Mouse (Mus musculus): ENCODE measurements around the gene Csgalnact2. TPM values are rescaled to one million over a fixed set of nuclear protein-coding genes. Genes with fewer than 3 reads are reported as not detected.

Gene Csgalnact2
- polyA plus RNA-seq (2015; fragmentation: Nextera tagmentation; extraction: Ambion mirVana): 13.7 and 13.9 TPM in 2 replicates

DNA sequence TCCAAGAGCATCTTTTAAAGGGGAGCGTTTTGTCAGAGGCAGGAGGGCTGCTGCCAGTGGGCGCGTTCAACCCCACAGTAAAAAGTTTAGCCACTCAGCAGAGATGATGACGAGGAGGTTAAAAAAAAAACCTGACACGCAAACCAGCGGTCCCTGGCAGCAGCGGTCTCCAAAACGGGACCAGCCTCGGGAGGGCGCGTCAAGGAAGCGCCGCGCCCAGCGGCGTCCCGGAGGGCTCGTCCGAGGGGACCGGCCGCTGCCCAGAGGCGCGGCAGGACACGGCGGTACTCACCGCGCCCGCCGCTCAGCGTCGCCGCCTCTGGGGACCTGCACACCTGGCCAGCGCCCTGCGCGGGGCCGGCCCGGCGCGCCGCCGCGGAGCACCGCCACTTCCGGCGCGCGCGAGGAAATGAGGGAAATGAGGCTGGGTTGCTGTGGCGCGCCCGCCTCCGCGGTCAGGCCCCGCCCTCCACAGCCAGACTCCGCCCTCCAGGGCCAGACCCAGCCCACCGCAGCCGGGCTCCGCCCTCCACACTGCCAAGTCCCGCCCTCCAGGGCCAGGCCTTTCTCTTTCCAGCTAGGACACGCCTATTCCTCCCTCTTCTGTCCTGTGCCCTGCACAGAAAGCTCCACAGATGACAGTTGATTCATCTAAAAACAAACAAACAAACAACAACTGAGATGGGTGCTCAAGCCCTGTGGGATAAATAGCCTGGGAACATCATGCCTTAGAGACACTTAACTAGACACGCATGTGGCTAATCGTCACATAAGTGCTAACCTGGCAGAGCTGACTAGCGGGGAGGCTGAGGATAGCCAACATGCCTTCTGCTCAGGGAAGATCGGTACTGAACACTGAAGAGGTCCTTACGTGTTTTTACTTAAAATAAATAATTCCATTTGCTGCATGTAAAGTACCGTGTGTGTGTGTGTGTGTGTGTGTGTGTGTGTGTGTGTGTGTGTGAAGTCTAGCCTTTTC is at the start of gene Csgalnact2:
TSS of gene Csgalnact2 (minus strand) at position 410 of the 979 bp plus-strand sequence.
- 7% methylated on average over 57 of the region's 66 CpGs for WGBS
- Histone ChIP-seq H3K27ac (peak within 1 kb of the TSS; percentile 72; the same call in 1 of the 2 replicates), H3K4me1 (0 out of 2 replicates have a peak, but pooled peaks cover 3% of the 10 kb centered on the region), H3K27me3 (replicated peaks) (no peaks in the 10 kb centered on the region), H3K36me3 (no peaks in the 10 kb centered on the region), H3K4me3 (replicated peaks) (peak within 1 kb of the TSS; percentile 76), H3K4me2 (peak within 1 kb of the TSS; percentile 69), H3K9me3 (no peaks in the 10 kb centered on the region), H3K9ac (peak within 1 kb of the TSS; percentile 84)
- ATAC-seq (ENCODE audit: insufficient read depth, low FRiP score, low read depth): peak; percentile 100

DNA sequence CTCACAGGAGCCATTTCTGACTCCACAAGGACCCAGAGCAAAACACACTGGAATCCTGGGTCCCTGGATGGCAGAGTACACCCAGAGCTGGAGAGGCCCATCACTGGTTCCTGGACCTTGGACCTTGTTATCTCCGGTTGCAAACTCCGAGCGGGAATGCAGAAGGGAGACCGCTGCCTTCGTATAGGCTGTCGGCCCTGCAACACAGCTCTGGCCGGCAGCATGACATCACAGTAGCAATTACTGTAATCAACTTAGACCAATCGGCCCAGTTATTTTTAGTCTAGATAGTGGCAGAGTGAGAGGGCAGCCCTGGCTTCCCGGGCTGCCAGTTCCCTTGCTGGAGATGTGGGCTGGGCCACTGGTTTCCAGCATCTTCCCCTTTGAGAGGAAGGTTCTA is 49.7 kb upstream of the Csgalnact2 start:
- no peak overlapping the region for H3K4me2 ChIP-seq
- ATAC-seq (ENCODE audit: insufficient read depth, low FRiP score, low read depth): no peak; the same call in 1 of the 2 replicates
- H3K36me3 ChIP-seq: no peaks in the 10 kb centered on the region
- H3K4me1 ChIP-seq: no peaks in the 10 kb centered on the region
- peaks cover 4% of the 10 kb centered on the region for H3K27me3 ChIP-seq (replicated peaks)
- no peaks in the 10 kb centered on the region for H3K9me3 ChIP-seq
- H3K9ac ChIP-seq: no peak overlapping the region
- H3K27ac ChIP-seq: no peak overlapping the region
- WGBS: 59% methylated on average over 9 of the region's 9 CpGs
- no peak overlapping the region for H3K4me3 ChIP-seq (replicated peaks)

DNA sequence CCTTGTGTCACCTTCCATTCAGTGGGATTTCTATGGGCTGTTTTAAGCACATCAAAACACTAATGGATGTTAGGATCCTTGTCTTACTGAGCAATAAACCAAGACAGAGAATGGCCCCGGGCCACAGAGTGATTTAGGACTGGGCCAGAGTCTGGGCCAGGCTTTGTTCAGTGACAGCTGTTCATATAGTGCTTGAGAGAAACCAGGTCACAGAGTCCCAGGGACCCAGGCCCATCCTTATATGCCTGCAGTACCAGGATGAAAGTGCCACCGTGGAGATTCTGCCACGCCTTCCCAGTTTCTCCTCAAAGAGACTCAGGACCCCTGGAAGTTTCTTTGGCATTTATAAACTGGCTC is 48.3 kb upstream of the Csgalnact2 start:
- 63% methylated on average over 3 of the region's 3 CpGs for WGBS
- Histone ChIP-seq H3K27ac (no peak overlapping the region), H3K9ac (no peak overlapping the region), H3K36me3 (no peaks in the 10 kb centered on the region), H3K9me3 (no peaks in the 10 kb centered on the region), H3K4me1 (no peaks in the 10 kb centered on the region), H3K27me3 (replicated peaks) (no peaks in the 10 kb centered on the region), H3K4me2 (no peak overlapping the region), H3K4me3 (replicated peaks) (no peak overlapping the region)
- ATAC-seq (ENCODE audit: insufficient read depth, low FRiP score, low read depth): no peak

DNA sequence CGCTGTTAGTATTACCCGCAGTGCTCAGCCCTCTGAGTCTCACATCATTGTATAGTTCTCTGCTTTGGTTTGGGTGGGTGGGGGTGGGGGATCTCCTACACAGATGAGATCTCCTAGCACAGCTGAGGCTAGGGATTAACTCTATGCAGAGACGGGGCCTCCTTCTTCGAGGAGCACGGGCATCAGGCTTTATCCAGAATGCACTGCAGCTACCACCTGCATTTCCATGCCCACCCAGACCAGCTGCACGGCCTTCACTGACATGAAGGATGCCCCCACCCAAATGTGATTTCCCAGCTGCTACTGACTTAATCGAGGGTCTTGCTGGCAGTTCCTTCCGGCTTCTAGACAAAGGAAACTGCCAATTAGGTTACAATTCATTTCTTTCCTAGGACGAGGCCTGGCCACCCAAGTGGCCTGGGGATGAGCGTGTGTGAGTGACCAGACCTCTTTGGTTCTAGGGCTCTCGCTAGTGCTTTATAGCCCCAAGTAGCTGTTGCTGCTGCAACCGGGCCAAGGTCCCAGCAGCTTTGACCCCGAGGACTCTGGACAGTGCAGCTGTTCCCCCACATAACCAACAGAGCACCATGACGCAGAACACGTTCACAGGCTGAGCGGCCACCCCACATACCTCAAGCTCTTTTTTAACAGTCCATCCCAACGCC is 47.8 kb upstream of the Csgalnact2 start:
- Histone ChIP-seq H3K27ac (no peak overlapping the region), H3K27me3 (replicated peaks) (no peaks in the 10 kb centered on the region), H3K36me3 (no peaks in the 10 kb centered on the region), H3K4me3 (replicated peaks) (no peak overlapping the region), H3K9ac (no peak overlapping the region), H3K4me1 (no peaks in the 10 kb centered on the region), H3K9me3 (no peaks in the 10 kb centered on the region), H3K4me2 (no peak overlapping the region)
- ATAC-seq (ENCODE audit: insufficient read depth, low FRiP score, low read depth): no peak
- WGBS: 65% methylated on average over 17 of the region's 17 CpGs

DNA sequence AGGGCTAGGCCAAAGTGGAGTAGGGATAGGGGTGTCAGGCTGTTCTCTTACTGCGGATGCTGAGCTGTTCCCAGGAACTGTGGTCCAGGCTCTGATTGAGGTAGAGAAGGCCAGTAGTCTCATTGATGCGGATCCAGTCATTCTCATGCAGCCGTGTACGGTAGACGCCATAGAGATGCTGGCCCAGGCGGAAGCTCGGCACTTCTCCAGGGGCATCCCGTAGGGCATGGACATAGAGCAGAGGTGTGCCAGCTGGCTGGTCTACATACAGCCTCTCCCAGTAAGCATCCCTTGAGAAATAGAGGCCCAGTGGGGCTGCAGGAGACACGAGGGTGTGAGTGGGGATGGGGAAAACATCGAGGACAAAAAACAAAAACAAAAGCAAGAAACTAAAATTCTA is 45.2 kb upstream of the Csgalnact2 start:
- H3K27ac ChIP-seq: no peak overlapping the region
- H3K4me3 ChIP-seq (replicated peaks): no peak overlapping the region
- H3K4me1 ChIP-seq: peaks cover 4% of the 10 kb centered on the region; the same call in 1 of the 2 replicates
- H3K36me3 ChIP-seq: no peaks in the 10 kb centered on the region
- H3K27me3 ChIP-seq (replicated peaks): no peaks in the 10 kb centered on the region
- no peak overlapping the region for H3K4me2 ChIP-seq
- H3K9me3 ChIP-seq: no peaks in the 10 kb centered on the region
- no peak overlapping the region for H3K9ac ChIP-seq
- 89% methylated on average over 10 of the region's 10 CpGs for WGBS
- no peak for ATAC-seq (ENCODE audit: insufficient read depth, low FRiP score, low read depth)

DNA sequence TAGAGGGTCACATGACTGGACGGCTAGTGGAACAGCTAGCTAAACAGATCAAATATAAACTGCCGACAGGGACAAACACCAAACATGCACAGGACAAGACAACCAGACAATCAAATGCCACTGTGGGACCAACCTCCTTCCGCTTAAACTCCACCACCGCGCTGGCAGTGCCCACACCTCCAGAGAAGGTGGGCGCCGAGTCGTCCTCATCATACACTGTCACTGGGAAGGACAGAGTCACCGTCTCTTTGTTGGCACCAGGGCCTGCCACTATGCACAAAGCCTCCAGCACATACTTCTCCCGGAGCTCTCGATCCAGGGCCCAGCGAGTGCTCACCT is 41.1 kb upstream of the Csgalnact2 start:
- Histone ChIP-seq H3K9ac (no peak overlapping the region), H3K9me3 (no peaks in the 10 kb centered on the region), H3K4me2 (no peak overlapping the region), H3K36me3 (no peaks in the 10 kb centered on the region), H3K4me3 (replicated peaks) (no peak overlapping the region), H3K27ac (no peak overlapping the region), H3K27me3 (replicated peaks) (no peaks in the 10 kb centered on the region), H3K4me1 (peaks cover 4% of the 10 kb centered on the region; the same call in 1 of the 2 replicates)
- 74% methylated on average over 12 of the region's 12 CpGs for WGBS
- ATAC-seq (ENCODE audit: insufficient read depth, low FRiP score, low read depth): no peak; the same call in 1 of the 2 replicates

DNA sequence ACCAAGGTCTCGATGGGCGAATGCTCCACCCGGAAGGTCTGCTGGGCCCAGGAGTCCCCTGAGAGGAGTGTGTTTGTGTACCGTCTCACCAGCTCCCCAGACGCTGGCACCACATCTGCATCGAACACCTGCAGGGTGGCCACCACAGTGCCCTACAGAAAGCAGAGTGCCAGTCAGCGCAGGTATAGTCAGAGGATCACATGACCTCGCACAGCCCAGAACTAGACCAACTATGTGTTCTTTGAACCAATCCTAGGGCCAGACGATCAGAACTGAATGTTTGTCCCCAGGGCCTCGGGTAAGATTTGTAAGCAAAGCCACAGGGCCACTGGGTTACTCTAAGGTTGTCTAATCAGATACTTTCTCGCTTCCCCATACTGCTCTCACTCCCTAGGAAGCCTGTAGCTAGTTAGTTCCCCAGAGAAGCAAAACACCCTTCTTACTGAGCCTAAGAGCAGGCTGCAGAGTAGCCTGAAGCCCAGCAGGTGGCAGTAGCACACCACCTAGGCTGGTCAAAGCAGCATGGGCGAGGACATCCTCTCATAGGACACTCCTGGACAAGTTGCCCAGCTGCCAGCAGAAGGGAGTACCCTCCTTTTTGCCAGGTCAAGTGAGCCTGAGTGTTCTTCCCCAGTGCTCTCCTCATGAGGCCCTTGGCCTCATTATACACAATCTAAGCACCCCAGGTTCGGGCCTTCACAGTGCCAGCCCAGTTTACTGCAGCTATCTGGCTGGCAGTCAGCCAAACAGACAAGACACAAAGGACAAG is 40.6 kb upstream of the Csgalnact2 start:
- Histone ChIP-seq H3K4me1 (peaks cover 4% of the 10 kb centered on the region; the same call in 1 of the 2 replicates), H3K36me3 (no peaks in the 10 kb centered on the region), H3K4me3 (replicated peaks) (no peak overlapping the region), H3K27ac (no peak overlapping the region), H3K9ac (no peak overlapping the region), H3K9me3 (no peaks in the 10 kb centered on the region), H3K27me3 (replicated peaks) (no peaks in the 10 kb centered on the region), H3K4me2 (no peak overlapping the region)
- ATAC-seq (ENCODE audit: insufficient read depth, low FRiP score, low read depth): peak; percentile 54
- WGBS: 59% methylated on average over 13 of the region's 13 CpGs

DNA sequence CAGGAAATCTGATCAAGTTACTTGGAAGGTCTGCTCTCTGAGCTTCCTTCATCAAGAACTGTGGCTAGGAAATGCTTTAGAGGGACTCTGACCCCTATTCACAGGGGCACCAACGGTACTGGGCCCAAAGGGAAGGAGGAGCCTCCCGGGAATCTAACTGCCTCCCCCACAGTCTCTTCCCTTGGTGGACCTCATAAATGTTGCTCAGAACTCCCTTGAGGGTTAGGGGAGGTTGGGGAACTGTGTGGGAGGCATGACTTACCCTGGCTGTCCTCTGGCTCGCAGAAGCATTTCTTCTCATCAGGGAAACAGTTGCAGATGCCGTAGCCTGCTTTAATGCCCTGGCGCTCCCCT is 35.0 kb upstream of the Csgalnact2 start:
- no peak overlapping the region for H3K27ac ChIP-seq
- ATAC-seq (ENCODE audit: insufficient read depth, low FRiP score, low read depth): no peak
- H3K9me3 ChIP-seq: no peaks in the 10 kb centered on the region
- no peak overlapping the region for H3K4me2 ChIP-seq
- whole genome bisulfite sequencing: 76% methylated on average over 5 of the region's 5 CpGs
- no peaks in the 10 kb centered on the region for H3K4me1 ChIP-seq
- no peaks in the 10 kb centered on the region for H3K36me3 ChIP-seq
- H3K9ac ChIP-seq: no peak overlapping the region
- H3K27me3 ChIP-seq (replicated peaks): no peaks in the 10 kb centered on the region
- H3K4me3 ChIP-seq (replicated peaks): no peak overlapping the region

DNA sequence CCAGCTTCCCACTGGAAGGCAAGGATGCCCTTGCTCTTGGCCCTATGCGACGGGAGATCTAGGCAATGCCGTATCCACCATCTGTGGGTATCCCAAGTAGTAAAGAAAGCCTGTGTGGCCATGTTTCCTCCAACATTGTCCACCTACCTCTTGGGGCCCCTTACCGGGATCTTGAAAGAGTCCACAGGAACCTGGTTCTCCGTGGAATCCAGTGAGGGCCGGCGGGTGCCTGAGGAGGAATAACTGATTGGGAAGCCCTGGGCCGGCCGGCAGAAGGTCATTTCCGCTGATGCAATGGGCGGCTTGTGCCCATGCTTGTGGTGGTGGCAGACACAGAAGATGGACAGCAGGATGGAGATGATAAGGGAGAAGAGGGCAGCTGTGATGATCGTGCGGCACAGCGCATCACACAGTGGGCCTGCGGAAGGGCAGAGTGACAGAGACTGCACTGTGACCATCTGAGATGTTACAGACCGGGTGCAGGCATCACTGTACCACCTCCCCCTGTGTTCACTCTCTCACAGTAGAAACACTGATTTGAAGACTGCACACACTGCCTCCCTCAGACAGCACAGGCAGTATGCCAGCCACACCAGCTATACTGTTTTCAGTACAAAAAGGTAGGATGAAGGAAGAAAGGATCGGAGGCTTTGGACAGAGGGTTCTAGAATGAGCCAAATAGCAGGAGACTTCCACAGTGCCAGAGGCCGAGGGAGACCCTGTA is 34.5 kb upstream of the Csgalnact2 start:
- no peak for ATAC-seq (ENCODE audit: insufficient read depth, low FRiP score, low read depth)
- Histone ChIP-seq H3K4me3 (replicated peaks) (no peak overlapping the region), H3K4me2 (no peak overlapping the region), H3K36me3 (no peaks in the 10 kb centered on the region), H3K4me1 (no peaks in the 10 kb centered on the region), H3K9ac (no peak overlapping the region), H3K27me3 (replicated peaks) (no peaks in the 10 kb centered on the region), H3K27ac (no peak overlapping the region), H3K9me3 (no peaks in the 10 kb centered on the region)
- WGBS: 89% methylated on average over 18 of the region's 18 CpGs

DNA sequence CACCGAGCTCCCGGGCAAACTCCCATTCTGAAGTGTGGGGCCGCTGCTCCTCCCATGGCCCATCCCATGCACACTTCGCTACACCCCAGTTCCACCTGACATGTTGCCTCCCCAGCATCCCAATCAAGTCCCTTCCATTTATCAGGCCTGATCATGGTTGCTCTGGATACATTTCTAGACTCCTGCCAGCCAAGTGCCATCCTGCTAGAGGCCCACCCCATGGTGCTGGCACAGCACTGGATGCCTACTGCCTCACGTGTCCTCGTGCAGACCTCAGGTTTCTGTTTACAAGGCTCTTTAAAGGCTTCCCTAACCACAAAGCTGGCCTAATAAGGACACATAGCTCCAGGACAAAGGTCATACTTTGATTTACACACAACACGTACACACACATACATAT is 32.4 kb upstream of the Csgalnact2 start:
- H3K9ac ChIP-seq: no peak overlapping the region
- H3K27ac ChIP-seq: no peak overlapping the region
- H3K4me2 ChIP-seq: no peak overlapping the region
- WGBS: 88% methylated on average over 7 of the region's 7 CpGs
- no peaks in the 10 kb centered on the region for H3K27me3 ChIP-seq (replicated peaks)
- ATAC-seq (ENCODE audit: insufficient read depth, low FRiP score, low read depth): no peak
- no peak overlapping the region for H3K4me3 ChIP-seq (replicated peaks)
- H3K4me1 ChIP-seq: no peaks in the 10 kb centered on the region
- H3K36me3 ChIP-seq: no peaks in the 10 kb centered on the region
- no peaks in the 10 kb centered on the region for H3K9me3 ChIP-seq

DNA sequence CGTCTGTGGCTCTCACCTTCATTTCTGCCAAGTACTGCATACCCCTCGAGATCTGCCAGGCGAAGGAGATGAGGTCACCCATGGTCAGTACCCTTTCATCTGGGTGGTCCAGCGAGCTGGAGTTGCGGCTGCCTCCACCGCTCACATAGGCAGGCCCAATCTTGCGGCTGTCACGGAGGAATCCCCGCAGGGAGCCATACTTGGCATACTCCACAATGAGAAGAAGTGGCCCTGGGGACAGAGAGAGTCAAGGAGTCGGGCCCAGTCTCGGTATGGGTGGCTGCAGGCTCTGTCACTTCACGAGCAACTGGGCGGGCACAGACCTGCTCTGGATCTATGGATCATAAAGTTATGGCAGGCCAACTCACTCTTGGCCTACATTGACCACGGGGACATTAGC is 29.2 kb upstream of the Csgalnact2 start:
- H3K27me3 ChIP-seq (replicated peaks): no peaks in the 10 kb centered on the region
- H3K9me3 ChIP-seq: no peaks in the 10 kb centered on the region
- H3K9ac ChIP-seq: no peak overlapping the region
- no peak for ATAC-seq (ENCODE audit: insufficient read depth, low FRiP score, low read depth)
- H3K4me1 ChIP-seq: no peaks in the 10 kb centered on the region
- H3K4me3 ChIP-seq (replicated peaks): no peak overlapping the region
- 84% methylated on average over 14 of the region's 14 CpGs for WGBS
- H3K4me2 ChIP-seq: no peak overlapping the region
- H3K27ac ChIP-seq: no peak overlapping the region
- no peaks in the 10 kb centered on the region for H3K36me3 ChIP-seq

Measured in stomach, embryonic 15.5 days (tissue).